Mouse (Mus musculus): ENCODE measurements at regions not wholly inside any gene's neighbourhood (a gene's known extent, or its start where the extent isn't known, plus 50 kb on each side); places are given as distances from the start of the nearest gene placed in this dataset.

GRCm38 (mm10) chr4:89420868-89421267 lies 110.0 kb upstream of the Cdkn2b start:
- Histone ChIP-seq H3K27ac (ENCODE audit: low read length) (no peak overlapping the region), H3K36me3 (ENCODE audit: insufficient read depth, low read length) (no peaks in the 10 kb centered on the region), H3K4me3 (ENCODE audit: low read length) (no peak overlapping the region), H3K9me3 (ENCODE audit: low read length) (no peaks in the 10 kb centered on the region), H3K9ac (replicated peaks; ENCODE audit: low read length) (no peak overlapping the region), H3K27me3 (ENCODE audit: insufficient read depth, low read length) (no peaks in the 10 kb centered on the region), H3K4me1 (ENCODE audit: insufficient read depth, low read length) (no peaks in the 10 kb centered on the region), H3K4me2 (replicated peaks; ENCODE audit: low read depth, low read length) (no peak overlapping the region)
- no peak for ATAC-seq (ENCODE audit: low FRiP score, low TSS enrichment)
- WGBS = 89% methylated on average over 5 of the region's 5 CpGs

DNA sequence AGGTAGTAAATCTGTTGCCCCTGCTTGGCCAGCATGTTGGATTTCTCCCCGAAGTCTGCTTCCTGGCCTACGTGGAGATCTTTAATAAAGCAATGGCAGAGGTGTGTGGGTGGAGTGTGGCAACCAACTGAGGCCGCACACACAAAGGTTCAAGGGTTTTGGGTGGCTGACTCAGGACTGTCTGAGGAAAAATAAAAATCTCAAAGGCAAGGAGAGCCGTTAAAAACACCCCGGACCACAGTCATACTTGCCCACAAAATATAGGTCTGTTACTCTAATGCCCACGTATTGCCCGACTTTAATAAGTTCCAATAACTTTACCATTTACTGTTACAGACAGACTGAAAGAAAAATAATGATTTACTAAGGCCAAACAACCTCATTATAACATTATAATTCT lies 108.7 kb upstream of the Cdkn2b start:
- 86% methylated on average over 7 of the region's 7 CpGs for WGBS
- no peak overlapping the region for H3K9ac ChIP-seq (replicated peaks; ENCODE audit: low read length)

DNA sequence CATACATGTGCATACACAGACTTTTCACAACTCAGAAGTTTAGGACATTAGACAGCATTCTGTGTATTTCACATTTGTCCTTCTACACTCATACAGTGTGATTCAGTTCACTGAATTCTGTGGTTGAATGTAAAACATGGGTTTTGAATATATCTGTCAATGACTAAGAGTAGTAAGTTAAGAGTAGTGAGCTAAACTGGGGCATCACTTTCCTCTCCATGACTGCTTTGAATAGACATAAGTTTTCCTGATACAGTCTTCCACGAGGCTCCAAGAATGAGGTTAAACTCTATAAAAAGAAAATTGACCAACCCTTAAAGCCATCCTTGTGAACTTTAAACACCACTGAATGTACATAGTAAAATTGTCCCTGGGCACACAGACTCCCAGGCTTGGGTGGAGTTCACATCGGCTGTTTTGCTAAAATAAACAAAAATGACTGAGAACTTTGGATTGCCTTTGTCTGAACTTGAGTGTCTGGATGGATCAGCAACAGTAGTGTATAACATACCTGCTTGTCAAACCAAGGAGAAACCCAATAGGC lies 94.9 kb upstream of the Cdkn2b start:
- Histone ChIP-seq H3K9me3 (ENCODE audit: low read length) (no peaks in the 10 kb centered on the region), H3K4me3 (ENCODE audit: low read length) (no peak overlapping the region), H3K27me3 (ENCODE audit: insufficient read depth, low read length) (no peaks in the 10 kb centered on the region), H3K9ac (replicated peaks; ENCODE audit: low read length) (no peak overlapping the region), H3K4me1 (ENCODE audit: insufficient read depth, low read length) (no peaks in the 10 kb centered on the region), H3K4me2 (replicated peaks; ENCODE audit: low read depth, low read length) (no peak overlapping the region), H3K27ac (ENCODE audit: low read length) (no peak overlapping the region), H3K36me3 (ENCODE audit: insufficient read depth, low read length) (no peaks in the 10 kb centered on the region)
- WGBS = 63% methylated on average over 2 of the region's 2 CpGs
- ATAC-seq (ENCODE audit: low FRiP score, low TSS enrichment) = no peak

More for the DNA sequence above, 108.7 kb upstream of the Cdkn2b start:
- no peaks in the 10 kb centered on the region for H3K4me1 ChIP-seq (ENCODE audit: insufficient read depth, low read length)
- H3K27me3 ChIP-seq (ENCODE audit: insufficient read depth, low read length) = no peaks in the 10 kb centered on the region
- no peaks in the 10 kb centered on the region for H3K36me3 ChIP-seq (ENCODE audit: insufficient read depth, low read length)
- no peaks in the 10 kb centered on the region for H3K9me3 ChIP-seq (ENCODE audit: low read length)
- no peak overlapping the region for H3K27ac ChIP-seq (ENCODE audit: low read length)
- no peak overlapping the region for H3K4me3 ChIP-seq (ENCODE audit: low read length)
- ATAC-seq (ENCODE audit: low FRiP score, low TSS enrichment) = no peak
- no peak overlapping the region for H3K4me2 ChIP-seq (replicated peaks; ENCODE audit: low read depth, low read length)

GRCm38 (mm10) chr4:89403151-89403550 lies 92.3 kb upstream of the Cdkn2b start:
- no peaks in the 10 kb centered on the region for H3K36me3 ChIP-seq (ENCODE audit: insufficient read depth, low read length)
- no peaks in the 10 kb centered on the region for H3K9me3 ChIP-seq (ENCODE audit: low read length)
- no peak overlapping the region for H3K27ac ChIP-seq (ENCODE audit: low read length)
- no peaks in the 10 kb centered on the region for H3K27me3 ChIP-seq (ENCODE audit: insufficient read depth, low read length)
- H3K4me1 ChIP-seq (ENCODE audit: insufficient read depth, low read length) = no peaks in the 10 kb centered on the region
- H3K9ac ChIP-seq (replicated peaks; ENCODE audit: low read length) = no peak overlapping the region
- H3K4me2 ChIP-seq (replicated peaks; ENCODE audit: low read depth, low read length) = no peak overlapping the region
- no peak overlapping the region for H3K4me3 ChIP-seq (ENCODE audit: low read length)
- 85% methylated on average over 1 of the region's 1 CpGs for WGBS
- ATAC-seq (ENCODE audit: low FRiP score, low TSS enrichment) = no peak

DNA sequence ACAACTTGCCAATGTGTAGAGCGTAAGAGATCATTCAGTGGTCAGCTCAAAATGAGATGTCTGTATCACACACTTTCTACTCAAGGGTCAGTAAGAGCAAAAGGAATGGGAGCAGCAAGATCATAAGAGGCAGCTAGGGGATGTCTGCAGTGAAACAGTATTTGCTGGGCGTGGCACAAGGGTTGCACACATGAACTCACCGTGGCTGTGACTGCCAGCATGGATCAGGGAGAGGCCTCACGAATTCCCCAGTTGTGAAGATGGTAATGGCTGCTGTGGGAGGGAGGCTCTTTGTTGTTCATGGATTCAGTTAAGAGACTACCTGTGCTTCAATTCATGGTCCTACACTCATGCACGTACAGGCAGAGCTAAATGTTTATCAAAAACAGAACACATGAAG lies 91.5 kb upstream of the Cdkn2b start:
- Histone ChIP-seq H3K27ac (ENCODE audit: low read length) (no peak overlapping the region), H3K9me3 (ENCODE audit: low read length) (no peaks in the 10 kb centered on the region), H3K9ac (replicated peaks; ENCODE audit: low read length) (no peak overlapping the region), H3K36me3 (ENCODE audit: insufficient read depth, low read length) (no peaks in the 10 kb centered on the region), H3K4me3 (ENCODE audit: low read length) (no peak overlapping the region), H3K4me2 (replicated peaks; ENCODE audit: low read depth, low read length) (no peak overlapping the region), H3K4me1 (ENCODE audit: insufficient read depth, low read length) (no peaks in the 10 kb centered on the region), H3K27me3 (ENCODE audit: insufficient read depth, low read length) (no peaks in the 10 kb centered on the region)
- 75% methylated on average over 5 of the region's 5 CpGs for WGBS
- ATAC-seq (ENCODE audit: low FRiP score, low TSS enrichment) = no peak

DNA sequence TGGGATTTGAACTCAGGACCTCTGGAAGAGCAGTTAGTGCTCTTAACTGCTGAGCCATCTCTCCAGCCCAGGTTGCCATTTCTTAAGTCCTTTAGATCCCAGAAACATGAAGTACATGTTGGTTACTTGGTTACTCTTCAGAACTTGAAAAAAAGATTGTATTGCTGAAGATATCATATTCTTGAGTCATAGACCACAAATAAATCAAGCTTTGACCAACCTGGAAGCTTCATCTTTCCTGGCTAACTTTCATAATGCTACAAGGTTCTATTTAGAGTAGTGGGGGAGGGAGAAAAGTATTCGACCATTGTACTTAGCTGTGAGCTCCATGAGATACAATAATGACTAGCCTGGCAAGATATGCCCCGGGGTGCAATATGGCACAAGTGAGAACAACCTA lies 90.9 kb upstream of the Cdkn2b start:
- Histone ChIP-seq H3K4me3 (ENCODE audit: low read length) (no peak overlapping the region), H3K27ac (ENCODE audit: low read length) (no peak overlapping the region), H3K4me2 (replicated peaks; ENCODE audit: low read depth, low read length) (no peak overlapping the region), H3K27me3 (ENCODE audit: insufficient read depth, low read length) (no peaks in the 10 kb centered on the region), H3K36me3 (ENCODE audit: insufficient read depth, low read length) (no peaks in the 10 kb centered on the region), H3K4me1 (ENCODE audit: insufficient read depth, low read length) (no peaks in the 10 kb centered on the region), H3K9ac (replicated peaks; ENCODE audit: low read length) (no peak overlapping the region), H3K9me3 (ENCODE audit: low read length) (no peaks in the 10 kb centered on the region)
- 80% methylated on average over 2 of the region's 2 CpGs for WGBS
- no peak for ATAC-seq (ENCODE audit: low FRiP score, low TSS enrichment)

GRCm38 (mm10) chr4:89400342-89400741 lies 89.5 kb upstream of the Cdkn2b start:
- H3K4me2 ChIP-seq (replicated peaks; ENCODE audit: low read depth, low read length) = no peak overlapping the region
- H3K27me3 ChIP-seq (ENCODE audit: insufficient read depth, low read length) = no peaks in the 10 kb centered on the region
- no peak for ATAC-seq (ENCODE audit: low FRiP score, low TSS enrichment)
- 89% methylated on average over 3 of the region's 3 CpGs for WGBS
- H3K4me1 ChIP-seq (ENCODE audit: insufficient read depth, low read length) = no peaks in the 10 kb centered on the region
- no peak overlapping the region for H3K27ac ChIP-seq (ENCODE audit: low read length)
- no peak overlapping the region for H3K4me3 ChIP-seq (ENCODE audit: low read length)
- no peak overlapping the region for H3K9ac ChIP-seq (replicated peaks; ENCODE audit: low read length)
- H3K9me3 ChIP-seq (ENCODE audit: low read length) = no peaks in the 10 kb centered on the region
- H3K36me3 ChIP-seq (ENCODE audit: insufficient read depth, low read length) = no peaks in the 10 kb centered on the region

GRCm38 (mm10) chr4:89399277-89399676 lies 88.4 kb upstream of the Cdkn2b start:
- Histone ChIP-seq H3K4me1 (ENCODE audit: insufficient read depth, low read length) (no peaks in the 10 kb centered on the region), H3K27ac (ENCODE audit: low read length) (no peak overlapping the region), H3K9me3 (ENCODE audit: low read length) (no peaks in the 10 kb centered on the region), H3K9ac (replicated peaks; ENCODE audit: low read length) (no peak overlapping the region), H3K4me3 (ENCODE audit: low read length) (no peak overlapping the region), H3K36me3 (ENCODE audit: insufficient read depth, low read length) (no peaks in the 10 kb centered on the region), H3K4me2 (replicated peaks; ENCODE audit: low read depth, low read length) (no peak overlapping the region), H3K27me3 (ENCODE audit: insufficient read depth, low read length) (no peaks in the 10 kb centered on the region)
- ATAC-seq (ENCODE audit: low FRiP score, low TSS enrichment) = no peak
- WGBS = 73% methylated on average over 2 of the region's 2 CpGs

DNA sequence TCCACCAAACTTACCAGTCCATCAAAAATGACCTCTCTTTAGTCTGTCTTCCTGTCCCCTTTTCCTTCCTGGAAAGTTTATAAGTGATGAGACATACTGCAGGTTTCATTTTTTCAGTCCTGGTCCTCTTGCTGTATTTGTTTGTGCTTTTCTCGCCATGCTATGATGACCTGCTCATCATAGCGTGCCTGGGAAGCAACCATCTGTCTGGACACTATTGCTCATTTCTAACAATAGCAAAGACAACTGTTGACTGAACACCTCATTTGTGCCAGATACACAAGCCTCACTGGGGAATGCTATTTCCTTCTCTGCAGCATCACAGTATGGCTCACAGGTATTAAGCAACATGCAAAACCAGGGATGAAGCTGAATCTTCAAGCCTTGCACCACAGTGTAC lies 85.2 kb upstream of the Cdkn2b start:
- WGBS = 81% methylated on average over 2 of the region's 2 CpGs
- H3K27ac ChIP-seq (ENCODE audit: low read length) = no peak overlapping the region
- no peak overlapping the region for H3K9ac ChIP-seq (replicated peaks; ENCODE audit: low read length)
- no peaks in the 10 kb centered on the region for H3K4me1 ChIP-seq (ENCODE audit: insufficient read depth, low read length)
- no peak for ATAC-seq (ENCODE audit: low FRiP score, low TSS enrichment)
- H3K36me3 ChIP-seq (ENCODE audit: insufficient read depth, low read length) = no peaks in the 10 kb centered on the region
- no peaks in the 10 kb centered on the region for H3K27me3 ChIP-seq (ENCODE audit: insufficient read depth, low read length)
- no peaks in the 10 kb centered on the region for H3K9me3 ChIP-seq (ENCODE audit: low read length)
- H3K4me2 ChIP-seq (replicated peaks; ENCODE audit: low read depth, low read length) = no peak overlapping the region
- no peak overlapping the region for H3K4me3 ChIP-seq (ENCODE audit: low read length)

GRCm38 (mm10) chr4:89395336-89395735 lies 84.5 kb upstream of the Cdkn2b start:
- Histone ChIP-seq H3K4me3 (ENCODE audit: low read length) (no peak overlapping the region), H3K27ac (ENCODE audit: low read length) (no peak overlapping the region), H3K27me3 (ENCODE audit: insufficient read depth, low read length) (no peaks in the 10 kb centered on the region), H3K9me3 (ENCODE audit: low read length) (no peaks in the 10 kb centered on the region), H3K9ac (replicated peaks; ENCODE audit: low read length) (no peak overlapping the region), H3K4me2 (replicated peaks; ENCODE audit: low read depth, low read length) (no peak overlapping the region), H3K36me3 (ENCODE audit: insufficient read depth, low read length) (no peaks in the 10 kb centered on the region), H3K4me1 (ENCODE audit: insufficient read depth, low read length) (no peaks in the 10 kb centered on the region)
- no peak for ATAC-seq (ENCODE audit: low FRiP score, low TSS enrichment)

Measured in kidney, embryonic 16.5 days (tissue).